Mouse (Mus musculus) layer of hippocampus, adult 9-10 months (tissue): ENCODE data around the gene Egfl7.
A peak's percentile ranks its signal among the peaks of the same experiment; 100 is the strongest.

Experiments used
- DNase-seq: peaks from one replicate; pipeline ENCODE4 v3.0.0; 2022; ENCODE audit warnings: low spot score

The Egfl7 gene

DNA sequence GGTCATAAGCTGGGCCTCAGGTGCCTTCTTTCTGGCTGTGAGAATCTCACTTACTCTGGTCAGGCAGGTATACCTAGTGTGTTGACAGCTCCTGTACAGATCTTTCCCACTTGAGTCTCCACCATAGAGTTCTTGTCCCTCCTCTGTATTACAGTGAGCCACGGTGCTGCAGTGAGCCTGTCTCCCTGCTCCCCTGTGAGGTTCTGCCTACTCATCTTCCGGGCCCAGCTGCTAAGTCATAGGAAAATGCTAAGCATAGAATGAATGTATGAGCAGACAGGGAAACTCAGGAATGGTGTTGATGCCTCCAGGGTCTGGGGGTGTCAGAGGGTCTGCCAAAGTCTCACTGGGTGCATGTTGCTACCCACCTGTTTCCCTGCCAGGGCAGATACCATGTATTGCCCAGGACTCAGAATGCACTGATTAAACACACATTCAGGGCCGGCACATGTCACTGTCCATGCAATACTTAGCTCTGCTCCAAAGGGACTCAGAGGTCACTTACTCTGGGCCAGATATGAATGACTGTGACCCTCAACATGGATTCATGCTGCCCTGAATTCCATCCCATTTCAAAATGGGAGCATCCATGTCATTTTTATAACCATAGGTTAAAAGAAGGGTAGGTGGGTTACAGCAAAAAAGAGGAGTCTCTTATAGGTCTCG is 35.8 kb downstream of the Egfl7 start:
- no peak for DNase-seq

DNA sequence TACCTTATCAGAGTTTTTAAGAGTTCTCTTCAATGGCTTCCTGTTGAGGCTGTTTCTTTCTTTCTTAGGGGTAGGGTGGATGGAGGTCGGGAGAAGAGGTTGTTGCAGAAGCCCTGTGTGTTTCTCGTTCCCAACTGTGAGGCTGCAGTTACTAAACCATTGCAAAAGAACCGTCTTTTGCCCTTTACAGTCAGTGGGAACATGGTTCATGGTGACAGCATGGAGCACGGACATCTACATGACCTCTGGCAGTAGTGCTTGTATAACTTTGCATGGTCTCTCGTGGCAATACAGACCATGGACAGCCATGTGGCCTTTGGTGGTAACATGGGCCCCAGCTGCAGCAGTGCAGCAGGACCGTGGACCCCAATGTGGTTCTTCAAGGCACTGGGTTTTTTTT is 37.5 kb downstream of the Egfl7 start:
- DNase-seq, result no peak

DNA sequence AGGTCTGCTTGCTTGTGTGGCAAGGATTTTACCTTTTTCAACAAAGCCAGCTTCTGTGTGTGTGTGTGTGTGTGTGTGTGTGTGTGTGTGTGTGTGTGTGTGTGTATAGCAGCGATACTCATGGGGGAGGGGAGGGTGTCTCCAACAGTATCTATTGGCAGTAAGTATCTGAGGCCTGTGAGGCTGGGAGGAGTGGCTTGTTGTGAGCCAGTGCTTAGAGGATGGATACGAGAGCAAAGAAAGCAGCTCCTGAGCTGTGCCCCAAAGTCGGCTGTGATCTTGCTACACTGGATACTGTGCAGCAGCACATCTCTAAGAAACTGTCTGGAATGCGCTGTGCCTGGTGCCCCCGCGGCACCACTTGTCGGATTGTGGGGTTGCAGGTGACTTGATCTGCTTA is 38.1 kb downstream of the Egfl7 start:
- no peak for DNase-seq

DNA sequence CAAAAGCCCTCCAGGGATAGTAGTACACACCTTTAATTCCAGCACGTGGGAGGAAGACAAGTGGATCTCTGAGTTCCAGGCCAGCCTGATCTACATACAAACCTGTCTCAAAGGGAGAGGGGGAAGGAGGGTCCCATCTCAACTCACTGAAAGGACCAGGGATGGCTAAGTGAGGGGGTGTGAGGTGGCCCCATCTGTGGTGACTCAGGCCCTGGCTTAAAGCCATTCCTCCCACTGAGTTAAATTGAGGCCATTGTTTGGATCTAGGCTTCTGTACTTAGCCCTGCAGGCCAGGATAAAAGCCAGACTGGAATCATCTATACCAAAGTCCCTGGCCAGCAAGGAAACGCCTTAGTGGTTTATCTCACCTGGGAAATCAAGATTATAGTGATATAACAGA is 41.4 kb downstream of the Egfl7 start:
- DNase-seq, result no peak

DNA sequence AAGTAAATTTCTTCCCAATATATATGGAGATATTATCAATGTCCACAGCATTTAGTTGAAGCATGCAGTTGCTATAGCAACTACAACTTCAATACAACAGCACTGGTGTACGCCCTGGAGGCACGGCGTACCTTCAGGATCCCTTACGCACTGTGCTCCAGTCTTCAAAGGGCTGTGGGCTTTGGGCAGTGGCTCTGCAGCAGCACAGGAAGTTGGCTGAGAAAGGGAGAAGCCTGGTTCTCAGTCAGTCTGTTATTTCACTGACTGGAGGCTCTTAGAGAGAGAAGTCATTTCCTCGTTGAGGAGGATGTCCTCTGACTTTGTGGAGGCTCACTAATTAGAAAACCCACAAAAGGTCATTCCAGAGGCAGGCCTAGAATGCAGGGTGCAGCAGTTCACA is 43.2 kb downstream of the Egfl7 start:
- no peak for DNase-seq

DNA sequence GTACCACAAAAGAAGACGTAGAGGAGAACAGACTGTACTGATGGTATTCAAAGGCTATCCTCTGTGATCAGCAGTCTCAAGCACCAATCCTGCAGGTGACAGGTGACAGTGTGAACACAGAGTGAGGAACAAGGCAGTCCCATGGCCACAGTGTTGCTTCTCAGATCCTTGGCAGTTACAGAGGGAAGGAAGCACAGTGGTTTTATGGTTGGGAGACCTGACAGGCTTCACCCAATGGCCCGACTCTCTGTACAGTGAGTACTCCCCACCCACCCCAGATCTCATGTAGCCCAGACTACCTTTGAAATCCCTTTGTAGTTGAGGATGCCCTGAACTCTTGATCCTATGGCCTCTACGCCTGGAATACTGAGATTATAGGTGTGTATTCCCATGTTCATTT is 45.6 kb downstream of the Egfl7 start:
- no peak for DNase-seq

DNA sequence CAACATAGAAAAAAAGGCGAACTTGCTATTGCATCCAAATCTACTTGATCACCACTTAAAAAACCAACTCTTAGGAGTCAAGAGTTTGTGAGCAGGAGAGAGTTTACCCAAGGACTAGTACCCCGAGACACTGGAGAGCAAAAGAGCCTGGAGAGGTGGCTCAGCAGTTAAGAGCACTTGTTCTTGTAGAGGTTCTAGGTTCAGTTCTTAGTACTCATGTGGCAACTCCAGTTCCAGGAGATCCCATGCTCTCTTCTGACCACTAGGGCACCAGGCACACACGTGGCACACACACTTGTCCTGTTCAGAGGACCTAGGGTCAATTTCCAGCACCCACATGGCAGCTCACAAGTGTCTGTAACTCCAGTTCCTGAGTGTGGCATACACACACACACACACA is 46.3 kb downstream of the Egfl7 start:
- DNase-seq, result no peak

DNA sequence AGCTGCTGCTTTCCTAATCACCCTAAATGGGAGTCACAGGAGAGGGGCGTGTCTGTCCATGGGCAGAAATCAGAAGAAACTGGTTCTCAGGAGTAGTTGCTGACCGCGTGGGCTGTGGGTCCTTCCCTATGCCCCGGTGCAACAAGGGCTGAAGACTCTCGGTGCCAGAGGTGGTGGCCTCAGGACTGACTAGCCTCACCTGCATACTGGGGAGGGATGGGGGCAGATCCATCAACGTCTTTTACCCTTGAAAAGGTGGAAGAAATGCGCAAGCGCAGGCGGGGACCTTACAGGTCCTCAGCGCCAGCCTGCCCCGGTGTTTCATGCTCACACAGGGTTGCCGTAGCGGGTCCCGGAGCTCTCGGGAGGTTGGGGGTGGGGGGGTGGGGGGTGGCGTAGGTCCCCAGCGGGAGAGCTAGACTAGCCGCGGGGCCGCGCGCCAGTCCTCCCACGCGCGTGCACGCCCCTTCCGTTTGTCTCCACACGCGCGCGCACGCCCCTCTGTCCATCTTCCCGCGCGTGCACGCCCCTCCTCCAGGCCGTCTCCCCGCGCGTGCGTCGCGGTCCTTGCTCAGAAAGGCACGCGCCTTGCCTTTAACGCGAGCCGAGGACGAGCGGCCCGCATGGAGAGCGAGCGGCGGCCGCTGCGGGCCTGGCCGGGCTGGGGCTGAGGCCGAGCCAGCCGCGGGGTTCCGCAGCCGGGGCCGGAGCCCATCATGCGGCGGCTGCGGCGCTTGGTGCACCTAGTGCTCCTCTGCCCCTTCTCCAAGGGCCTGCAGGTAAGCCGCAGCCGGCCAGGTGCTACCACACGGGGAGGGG is 48.3 kb downstream of the Egfl7 start, which contains the start of gene Fam69b:
TSS of gene Fam69b (plus strand) at position 537 of the 819 bp plus-strand sequence.
- peak; percentile 66 for DNase-seq

DNA sequence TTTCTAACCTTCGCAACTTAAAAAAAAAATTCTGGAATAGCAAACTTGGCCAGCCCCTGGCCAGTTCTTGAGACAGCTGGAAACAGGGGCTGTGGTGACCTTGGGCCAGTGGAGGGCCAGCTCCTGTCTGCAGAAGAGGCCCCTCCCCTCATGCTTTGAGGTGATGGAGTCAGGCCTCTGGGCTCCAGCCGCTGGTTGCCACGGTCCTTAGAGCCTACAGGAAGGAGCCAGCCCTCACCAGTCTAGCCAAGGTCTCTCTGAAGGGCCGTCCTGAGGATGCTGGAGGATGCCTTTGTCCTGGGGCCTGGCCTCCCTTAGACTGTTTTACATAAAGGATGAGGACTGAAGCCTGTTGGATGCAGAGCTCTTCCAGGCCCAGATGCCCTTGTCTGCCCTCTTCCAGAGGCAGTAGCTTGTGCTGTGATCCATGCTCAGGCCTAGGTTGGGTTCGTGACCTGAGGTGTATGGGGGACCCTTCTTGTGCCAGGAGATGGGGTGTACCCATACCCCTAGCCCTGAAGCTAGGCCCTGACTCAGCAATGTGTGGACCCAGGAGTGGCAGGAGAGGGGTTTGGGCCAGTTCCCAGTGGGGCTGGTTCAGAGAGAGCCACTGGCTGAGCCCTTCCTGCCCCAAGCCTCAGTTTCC is 49.1 kb downstream of the Egfl7 start:
- DNase-seq, result no peak

DNA sequence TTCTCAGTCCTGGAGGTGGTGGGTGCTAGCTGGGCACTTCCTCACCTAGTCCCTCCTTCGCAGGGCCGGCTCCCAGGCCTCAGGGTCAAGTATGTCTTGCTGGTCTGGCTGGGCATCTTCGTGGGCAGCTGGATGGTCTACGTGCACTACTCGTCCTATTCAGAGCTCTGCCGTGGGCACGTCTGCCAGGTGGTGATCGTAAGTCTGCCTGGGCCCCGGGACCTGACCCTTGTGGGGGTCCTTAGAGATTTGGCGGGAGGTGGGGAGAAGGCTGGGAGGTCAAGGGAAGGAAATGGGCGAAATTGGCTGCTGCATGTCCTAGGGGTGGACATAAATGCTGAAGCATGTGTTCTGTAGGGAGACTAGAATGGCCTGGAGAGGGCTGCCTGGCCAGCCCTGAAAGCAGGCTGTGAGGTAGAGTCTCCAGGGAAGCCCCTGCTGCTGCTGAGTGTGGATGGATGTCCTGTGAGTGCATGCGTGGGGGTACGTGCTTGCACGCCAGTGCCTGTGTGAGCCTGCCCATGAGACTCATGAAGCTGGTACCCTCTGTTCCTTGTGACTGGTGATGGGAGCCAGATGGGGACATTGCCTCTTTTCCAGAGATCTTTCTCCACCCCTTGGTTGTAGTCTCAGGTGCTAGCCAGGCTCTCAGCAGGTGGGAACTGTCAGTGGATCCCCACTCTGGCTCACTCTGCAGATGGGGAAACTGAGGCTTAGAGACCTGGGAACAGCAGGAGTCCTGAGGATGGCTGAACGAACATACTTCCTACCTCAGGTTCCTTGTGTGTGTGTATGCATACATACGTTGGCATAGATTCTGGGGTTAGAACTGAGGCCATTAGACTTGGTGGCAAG is 53.0 kb downstream of the Egfl7 start:
- DNase-seq, result no peak

DNA sequence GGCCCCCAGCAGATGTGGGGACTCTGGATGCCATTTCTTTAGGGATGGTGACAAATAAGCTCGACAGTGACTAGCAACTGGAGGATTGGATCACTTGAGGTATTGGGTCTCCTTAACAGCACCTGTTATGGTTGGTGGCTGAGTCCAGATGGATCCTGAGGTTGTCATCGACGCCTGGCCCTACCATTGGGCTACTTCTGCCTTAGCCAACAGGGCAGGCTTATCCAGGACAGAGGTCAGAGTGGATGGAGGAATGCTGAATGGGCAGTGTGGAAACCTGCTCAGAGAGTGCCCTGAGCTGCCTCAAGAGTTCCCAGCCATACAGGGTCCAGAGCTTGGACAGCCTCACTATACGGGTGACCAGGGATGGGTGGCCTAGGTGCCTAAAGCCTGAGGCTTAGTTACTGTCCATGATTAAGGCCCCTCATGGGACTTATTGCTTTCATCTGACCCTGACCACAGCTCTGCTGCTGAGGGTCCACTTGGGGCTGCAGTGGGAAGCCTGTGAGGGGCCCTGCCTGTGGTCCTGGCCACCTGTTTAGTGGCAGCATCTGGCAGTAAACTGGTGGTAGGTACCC is 54.2 kb downstream of the Egfl7 start:
- no peak for DNase-seq

DNA sequence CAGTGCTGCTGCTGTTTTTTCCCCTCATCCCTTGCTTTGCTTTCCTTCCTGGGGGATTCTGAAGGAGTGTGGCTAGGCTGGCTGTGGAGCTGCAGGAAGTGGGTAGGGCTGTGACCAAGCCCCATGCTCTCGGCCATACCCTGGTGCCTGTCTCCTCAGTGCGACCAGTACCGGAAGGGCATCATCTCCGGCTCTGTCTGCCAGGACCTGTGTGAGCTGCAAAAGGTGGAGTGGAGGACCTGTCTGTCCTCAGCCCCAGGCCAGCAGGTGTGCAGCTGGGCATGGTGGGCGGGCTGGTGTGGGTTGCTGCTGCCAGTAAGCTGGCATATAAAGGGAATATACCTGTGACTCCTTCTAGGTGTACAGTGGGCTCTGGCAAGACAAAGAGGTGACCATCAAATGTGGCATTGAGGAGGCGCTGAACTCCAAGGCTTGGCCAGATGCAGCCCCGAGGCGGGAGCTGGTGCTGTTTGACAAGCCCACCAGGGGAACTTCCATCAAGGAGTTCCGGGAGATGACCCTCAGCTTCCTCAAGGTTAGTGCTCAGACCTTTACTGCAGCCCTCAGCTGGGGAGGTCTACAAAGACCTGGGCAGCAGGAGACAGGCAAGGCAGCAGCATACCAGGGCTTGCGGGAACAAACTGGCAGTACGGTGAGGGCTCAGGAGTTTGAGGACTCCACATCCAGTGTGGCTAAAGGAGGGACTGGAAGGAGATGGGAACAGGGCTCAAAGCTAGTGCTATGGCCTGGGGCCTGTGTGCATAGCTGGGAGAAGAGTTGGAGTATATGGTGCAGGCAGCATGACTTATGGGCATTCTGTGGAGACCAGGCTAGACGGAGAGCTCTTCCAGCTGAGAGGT is 55.0 kb downstream of the Egfl7 start:
- no peak for DNase-seq

DNA sequence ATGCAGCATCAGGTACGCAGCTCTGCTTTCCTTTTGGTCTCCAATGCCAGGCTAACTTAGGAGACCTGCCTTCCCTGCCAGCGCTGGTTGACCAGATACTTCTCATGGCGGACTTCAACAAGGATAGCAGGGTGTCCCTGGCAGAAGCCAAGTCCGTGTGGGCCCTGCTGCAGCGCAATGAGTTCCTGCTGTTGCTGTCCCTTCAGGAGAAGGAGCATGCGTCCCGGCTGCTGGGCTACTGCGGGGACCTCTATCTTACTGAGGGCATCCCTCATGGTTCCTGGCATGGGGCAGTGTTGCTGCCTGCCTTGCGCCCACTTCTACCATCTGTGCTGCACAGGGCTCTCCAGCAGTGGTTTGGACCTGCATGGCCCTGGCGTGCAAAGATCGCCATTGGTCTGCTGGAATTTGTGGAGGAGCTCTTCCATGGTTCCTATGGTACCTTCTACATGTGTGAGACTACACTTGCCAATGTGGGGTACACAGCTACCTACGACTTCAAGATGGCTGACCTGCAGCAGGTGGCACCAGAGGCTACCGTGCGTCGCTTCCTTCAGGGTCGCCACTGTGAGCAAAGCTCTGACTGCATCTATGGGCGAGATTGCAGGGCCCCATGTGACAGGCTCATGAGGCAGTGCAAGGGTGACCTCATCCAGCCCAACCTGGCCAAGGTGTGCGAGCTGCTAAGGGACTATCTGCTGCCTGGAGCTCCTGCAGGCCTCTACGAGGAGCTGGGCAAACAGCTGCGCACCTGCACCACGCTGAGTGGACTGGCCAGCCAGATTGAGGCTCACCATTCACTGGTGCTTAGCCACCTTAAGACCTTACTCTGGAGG is 55.9 kb downstream of the Egfl7 start:
- DNase-seq, result no peak

DNA sequence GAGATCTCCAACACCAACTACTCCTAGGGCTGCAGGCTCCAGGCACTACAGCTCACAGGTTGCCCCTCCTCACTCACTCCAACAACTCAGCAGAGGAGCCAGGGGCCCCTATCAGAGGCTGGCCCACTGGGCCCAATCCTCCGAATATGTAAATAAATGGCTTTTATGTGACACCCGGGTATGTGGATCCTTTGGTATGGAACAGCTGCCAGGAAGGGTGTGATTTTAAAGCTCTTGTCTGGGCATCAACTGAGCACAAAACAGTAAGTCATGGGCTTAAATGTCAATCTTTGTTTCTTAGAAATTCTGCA is 56.5 kb downstream of the Egfl7 start:
- no peak for DNase-seq

DNA sequence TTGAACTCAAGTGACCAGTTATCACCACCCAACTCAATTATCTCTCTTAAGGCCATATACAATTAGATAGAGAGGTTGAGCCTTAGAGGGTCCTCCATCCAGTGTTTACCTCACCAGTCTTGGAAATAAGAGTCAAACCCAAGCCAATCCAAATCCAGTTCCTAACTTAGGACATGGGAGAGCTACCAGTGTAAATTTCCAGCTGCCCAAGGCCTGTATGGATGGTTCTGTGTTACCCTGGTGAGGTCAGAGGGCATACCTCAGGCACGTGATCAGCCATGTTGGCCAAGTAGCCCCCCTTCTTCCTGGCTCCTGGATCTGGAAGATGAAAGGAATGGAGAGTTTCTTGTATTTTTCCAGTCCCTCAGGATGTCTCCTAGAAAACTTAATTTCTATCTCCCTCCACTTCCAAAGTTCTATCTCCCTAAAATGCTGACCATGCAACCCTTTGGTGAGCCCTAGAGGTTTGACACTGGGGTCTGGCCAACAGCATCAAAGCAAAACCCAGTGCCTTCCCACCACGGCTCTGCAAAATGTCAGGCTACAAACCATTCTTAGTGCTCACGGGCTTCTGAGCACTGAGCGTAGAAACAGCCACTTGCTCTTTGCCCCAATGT is 57.6 kb downstream of the Egfl7 start:
- DNase-seq, result no peak

DNA sequence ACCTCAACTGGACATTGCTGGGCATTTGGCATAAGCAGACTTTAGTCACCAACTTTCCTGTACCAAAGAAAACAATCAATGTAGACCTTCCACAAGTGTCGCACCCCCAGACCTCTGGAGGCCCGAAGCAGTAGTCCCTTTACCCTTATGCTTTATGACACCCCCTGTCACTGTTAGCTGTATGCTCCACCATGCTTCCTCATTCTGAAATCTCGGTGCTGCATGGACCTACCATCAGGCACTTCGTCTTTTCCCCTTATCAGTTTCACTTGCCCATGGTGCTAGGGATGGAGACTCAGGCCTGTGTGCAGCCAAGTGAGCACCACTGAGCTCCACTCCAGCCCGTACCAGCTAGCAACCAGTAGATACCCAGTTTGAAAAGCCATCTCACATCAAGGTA is 58.2 kb downstream of the Egfl7 start:
- no peak for DNase-seq

DNA sequence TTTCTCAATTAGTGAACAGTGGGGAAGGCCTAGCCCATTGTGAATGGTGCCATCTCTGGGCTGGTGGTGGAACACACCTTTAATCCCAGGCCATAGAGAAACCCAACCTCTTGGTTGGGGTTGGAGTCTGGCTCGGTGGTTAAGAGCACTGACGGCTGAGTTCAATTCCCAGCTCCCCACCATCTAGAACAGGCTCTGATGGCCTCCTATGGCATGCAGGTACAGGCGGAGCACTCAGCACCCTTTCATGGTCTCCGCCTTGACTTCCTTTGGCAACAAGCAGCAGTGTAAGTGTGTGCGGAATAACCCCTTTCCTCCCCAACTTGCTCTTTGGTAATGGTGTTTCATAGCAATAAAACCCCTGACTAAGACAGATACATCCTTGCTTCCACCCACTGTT is 58.8 kb downstream of the Egfl7 start:
- no peak for DNase-seq

DNA sequence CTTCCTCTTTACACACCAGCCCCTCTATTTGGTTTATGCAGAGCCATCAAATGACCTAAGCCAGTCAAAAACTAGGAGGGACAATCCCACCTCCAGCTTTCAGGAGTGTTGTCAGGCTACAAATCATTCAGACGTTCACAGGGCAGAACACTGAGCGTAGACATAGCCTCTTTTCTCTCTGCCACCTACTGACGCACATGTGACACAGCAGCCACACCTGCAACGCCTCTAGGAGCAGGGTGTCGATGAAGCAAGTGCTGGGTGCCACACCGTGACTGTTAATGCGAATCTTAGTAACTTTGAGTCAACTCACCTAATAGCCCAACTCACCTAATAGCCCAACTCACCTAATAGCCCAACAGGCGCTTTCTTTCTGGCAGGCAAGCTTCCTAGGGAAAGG is 59.3 kb downstream of the Egfl7 start:
- DNase-seq, result no peak
